ENCODE assay signal across 8 mouse cellular contexts in the genomic region with DNA sequence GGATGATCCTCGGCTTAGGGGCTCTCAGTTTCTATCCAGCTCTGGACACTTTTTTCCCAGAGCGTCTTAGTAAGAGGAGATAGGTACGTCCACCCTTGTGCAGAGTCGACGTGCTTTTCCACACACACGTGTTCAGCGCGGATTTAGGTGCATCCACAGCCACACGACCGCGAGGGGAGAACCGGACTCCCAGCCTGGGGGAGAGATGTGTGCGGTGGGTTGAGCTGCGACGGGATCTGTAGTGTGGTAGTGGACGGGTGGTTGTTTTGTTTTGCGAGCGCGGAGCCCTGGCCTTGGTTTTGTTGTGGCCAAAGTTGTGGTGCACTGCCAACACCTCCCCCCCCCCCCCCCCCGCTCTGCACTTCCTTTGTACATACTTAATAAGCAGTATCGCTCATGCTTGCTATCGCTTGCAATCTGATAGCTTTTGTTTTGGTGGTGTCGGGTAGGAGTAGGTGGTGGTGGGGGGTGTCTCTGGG. TPM values are rescaled to one million over a fixed set of nuclear protein-coding genes. Genes with fewer than 3 reads are reported as not detected.
DNase-seq lines count a peak whose midpoint lies in the region; ATAC-seq and TF ChIP-seq lines count a peak whose summit lies in the region.

No protein-coding gene starts in this region.

- no peak overlapping the region for H3K9ac ChIP-seq in ES-E14 (ENCODE audit: insufficient read depth, low read depth, low read length, poor library complexity, severe bottlenecking)
- H3K9ac ChIP-seq in forebrain, embryonic 14.5 days (ENCODE audit: low read length) = peak overlapping the region; percentile 95
- peak overlapping the region; percentile 84 for H3K9ac ChIP-seq in kidney, embryonic 15.5 days

- ATAC-seq in forebrain, embryonic 14.5 days = no peak
- no peak for ATAC-seq in kidney, embryonic 15.5 days (replicated peaks; ENCODE audit: low FRiP score)

- DNase-seq in cerebellum, adult 9-11 months = peak; percentile 46
- no peak for DNase-seq in cerebellum, postnatal 4 days (ENCODE audit: low spot score in 2 of 2)
- no peak for DNase-seq in ES-E14 (ENCODE audit: low read depth, low spot score)
- peak; percentile 37 for DNase-seq in forebrain, embryonic 14.5 days (ENCODE audit: low spot score)
- DNase-seq in frontal cortex, postnatal 10 days (ENCODE audit: low spot score in 2 of 2) = no peak
- no peak for DNase-seq in layer of hippocampus, adult 8-10 months (ENCODE audit: low spot score in 2 of 2)

- in situ Hi-C loops in ES-E14 (cut with MboI; ENCODE audit: low sequenced_read_pairs in 2 of 2, unreplicated experiment in 2 of 2) = loop anchor here in 1 of 2 experiments (10.0 kb wide), 1 partner anchor 181 kb away; no protein-coding TSS in a partner anchor

- H3K4me3 ChIP-seq in ES-E14 (ENCODE audit: insufficient read depth in 1 of 2, low read depth in 1 of 2, low read length in 2 of 2, poor library complexity in 1 of 2, severe bottlenecking in 1 of 2) (peak overlapping the region; percentile 76 to 93), macrophage (ENCODE audit: inconsistent target) (peak overlapping the region; percentile 32)
- H3K4me3 ChIP-seq in forebrain, embryonic 14.5 days (ENCODE audit: low read depth, low read length) = peak overlapping the region; percentile 86
- peak overlapping the region; percentile 94 for H3K4me3 ChIP-seq in kidney, embryonic 15.5 days (replicated peaks)

- peaks cover 0 to 13% of the 10 kb centered on the region in 2 experiments; a peak in 1 of 4 replicates for H3K4me1 ChIP-seq in ES-E14 (ENCODE audit: control insufficient read depth in 2 of 2, insufficient read depth in 2 of 2, low read length in 2 of 2, poor library complexity in 1 of 2)
- H3K4me1 ChIP-seq in forebrain, embryonic 14.5 days (ENCODE audit: control insufficient read depth, insufficient read depth, low read length) = peaks cover 34% of the 10 kb centered on the region
- peaks cover 44% of the 10 kb centered on the region for H3K4me1 ChIP-seq in kidney, embryonic 15.5 days

- no peaks in the 10 kb centered on the region; the same call in 1 of the 2 replicates for H3K79me2 ChIP-seq in macrophage (ENCODE audit: inconsistent target)

- H3K4me2 ChIP-seq in forebrain, embryonic 14.5 days (ENCODE audit: low read length) = peak overlapping the region; percentile 100
- peak overlapping the region; percentile 96 for H3K4me2 ChIP-seq in kidney, embryonic 15.5 days

- no peak overlapping the region for H3K27ac ChIP-seq in ES-E14 (ENCODE audit: insufficient read depth, low read depth, low read length, poor library complexity, severe bottlenecking)
- H3K27ac ChIP-seq in forebrain, embryonic 14.5 days (ENCODE audit: low read depth, low read length) = no peak overlapping the region
- peak overlapping the region; percentile 98 for H3K27ac ChIP-seq in kidney, embryonic 15.5 days
- no peak overlapping the region for H3K27ac ChIP-seq in macrophage

- H3K27me3 ChIP-seq in forebrain, embryonic 14.5 days (replicated peaks; ENCODE audit: control insufficient read depth, insufficient read depth, low read length) = no peaks in the 10 kb centered on the region
- H3K27me3 ChIP-seq in kidney, embryonic 15.5 days = no peaks in the 10 kb centered on the region

- WGBS in forebrain, embryonic 14.5 days = under 1% methylated on average over 23 of the region's 23 CpGs
- under 1% methylated on average over 22 of the region's 23 CpGs for WGBS in kidney, embryonic 15.5 days
- 3% methylated on average over 23 of the region's 23 CpGs for WGBS in macrophage (ENCODE audit: missing documents)

- H3K9me3 ChIP-seq in ES-E14 (ENCODE audit: control insufficient read depth, insufficient read depth, low read depth, low read length) = no peaks in the 10 kb centered on the region
- no peaks in the 10 kb centered on the region for H3K9me3 ChIP-seq in forebrain, embryonic 14.5 days (replicated peaks; ENCODE audit: control insufficient read depth, low read length)
- H3K9me3 ChIP-seq in kidney, embryonic 15.5 days (replicated peaks) = no peaks in the 10 kb centered on the region

- no peaks in the 10 kb centered on the region for H3K36me3 ChIP-seq in ES-E14 (ENCODE audit: control insufficient read depth, insufficient read depth, low read length, poor library complexity, severe bottlenecking)
- no peaks in the 10 kb centered on the region for H3K36me3 ChIP-seq in forebrain, embryonic 14.5 days (ENCODE audit: control insufficient read depth, insufficient read depth, low read length)
- H3K36me3 ChIP-seq in kidney, embryonic 15.5 days = no peaks in the 10 kb centered on the region
- H3K36me3 ChIP-seq in macrophage (ENCODE audit: inconsistent target) = no peaks in the 10 kb centered on the region

TF ChIP-seq in ES-E14, 5 proteins besides CTCF, POLR2A, EP300 and RAD21:
- no peak for TF ChIP-seq HCFC1 (IDR thresholded peaks at IDR 0.05; ENCODE audit: borderline replicate concordance, insufficient read depth, low read length)

RNA-seq across cellular contexts. Expression of gene Igf1r, which starts 1.2 kb away (rescaled TPM):
- 23.5 and 37.9 TPM in 2 replicates for total RNA-seq in ES-E14 (2012; rRNA removed)
- 16.3 and 19.1 TPM in 2 replicates for polyA plus RNA-seq in forebrain, embryonic 14.5 days (2014; fragmentation: Nextera tagmentation; extraction: Ambion mirVana)
- 25.9 and 26.9 TPM in 2 replicates for polyA plus RNA-seq in kidney, embryonic 15.5 days (2015; fragmentation: Nextera tagmentation; extraction: Ambion mirVana)
- total RNA-seq in macrophage (2018; cell fraction: chromatin; rRNA removed) = 10 to 100 TPM in 13 of 26 experiments, 1 to 10 TPM in 13; 3.9 to 38.6 (median 17.3) TPM
- total RNA-seq in macrophage (2018; cell fraction: cytosol; rRNA removed) = 10 to 100 TPM in 1 of 26 experiments, 1 to 10 TPM in 20, under 1 TPM in 5; 0.47 to 10.0 (median 4.0) TPM
- 10 to 100 TPM in 13 of 26 experiments, 1 to 10 TPM in 13; 3.1 to 32.8 (median 15.7) TPM for total RNA-seq in macrophage (2018; cell fraction: nucleus; rRNA removed)
- polyA plus RNA-seq in macrophage (2018) = 3.0 to 4.7 TPM (median 3.2 TPM) in 3 replicates
- 10 to 100 TPM; 36.7 to 55.9 (median 50.7) TPM for total RNA-seq in layer of hippocampus, adult 8-10 months (2022)

Comparison
In these comparisons a context has a peak if more than half of its experiments do, and no peak if none do; other contexts are left out.
1. DNase-seq: peak in cerebellum, adult 9-11 months (single experiment) and forebrain, embryonic 14.5 days (single experiment); none in cerebellum, postnatal 4 days (0 of 2), ES-E14 (single experiment), frontal cortex, postnatal 10 days (0 of 2) and layer of hippocampus, adult 8-10 months (0 of 2).
2. H3K4me3 ChIP-seq: peak in every context shown above with its lines; median percentile 94 in kidney, embryonic 15.5 days; 86 in forebrain, embryonic 14.5 days; 84 in ES-E14; 32 in macrophage.